Mouse (Mus musculus) brain, adult 2 months (tissue): Measurements from ENCODE around the gene Camp.
"Not testable (repeated sequence)": the region's sequence is repeated elsewhere in the genome, so short reads cannot be mapped to it uniquely, and the experiment has no call there.

ENCODE experiments used
- DNase-seq: peaks from one replicate; pipeline ENCODE4 v3.0.0; 2011; ENCODE audit warnings: low read depth, low spot score

Camp gene

DNA sequence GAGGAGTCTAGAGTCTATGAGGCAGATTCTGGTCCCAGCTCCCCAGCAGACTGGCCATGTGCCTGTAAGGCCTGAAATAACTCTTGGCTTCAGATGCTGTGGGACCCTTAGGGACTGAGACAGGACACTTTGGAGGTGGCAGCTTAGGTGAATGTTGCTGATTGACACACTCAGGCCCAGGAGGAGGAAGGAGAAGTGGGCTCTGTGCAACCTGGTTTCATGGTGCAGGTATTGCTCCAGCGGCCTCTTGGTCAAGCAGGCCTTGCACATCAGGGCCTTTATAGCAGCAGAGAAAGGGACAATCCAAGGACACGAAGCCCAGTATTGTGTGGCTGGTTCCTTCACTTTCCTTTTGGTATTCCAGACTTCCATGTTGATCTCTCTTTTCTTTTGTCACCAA is 4.9 kb upstream of the Camp start:
- no peak for DNase-seq

DNA sequence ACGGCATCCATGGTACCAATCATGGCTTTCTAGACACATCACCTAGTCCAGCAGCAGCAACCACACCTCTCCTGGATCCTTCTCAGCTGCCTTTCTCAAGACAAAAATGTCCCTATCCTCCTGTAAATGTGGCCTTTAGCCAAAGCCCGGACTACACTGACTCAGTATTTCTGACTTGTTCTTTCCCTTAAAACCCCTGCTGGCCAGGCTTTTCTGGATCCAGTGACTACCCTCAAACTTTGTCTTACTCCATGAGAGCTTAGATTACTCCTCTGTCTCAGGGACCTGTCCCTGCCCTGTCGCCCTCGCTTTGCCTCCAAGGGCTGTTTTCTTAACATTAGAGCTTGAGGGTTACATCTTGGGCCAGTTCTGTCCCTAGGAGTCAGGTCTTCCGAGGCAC is 682 bp upstream of the Camp start:
- DNase-seq: no peak

DNA sequence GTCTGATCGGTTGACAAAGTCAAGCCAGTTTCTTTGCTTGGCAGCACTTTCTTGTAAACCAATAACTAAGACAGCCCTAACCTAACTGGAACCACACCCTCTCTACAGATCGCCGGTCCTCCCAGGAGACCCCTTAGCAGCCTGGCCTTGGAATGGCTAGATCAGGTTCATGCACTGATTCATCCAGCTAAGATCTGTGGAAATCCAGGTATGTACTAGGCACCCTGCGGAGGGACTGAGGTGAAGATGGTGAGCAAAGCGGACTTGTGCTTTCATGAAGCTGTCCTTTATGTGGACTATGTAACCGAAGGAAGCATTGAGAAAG is 16.4 kb downstream of the Camp start:
- no peak for DNase-seq

DNA sequence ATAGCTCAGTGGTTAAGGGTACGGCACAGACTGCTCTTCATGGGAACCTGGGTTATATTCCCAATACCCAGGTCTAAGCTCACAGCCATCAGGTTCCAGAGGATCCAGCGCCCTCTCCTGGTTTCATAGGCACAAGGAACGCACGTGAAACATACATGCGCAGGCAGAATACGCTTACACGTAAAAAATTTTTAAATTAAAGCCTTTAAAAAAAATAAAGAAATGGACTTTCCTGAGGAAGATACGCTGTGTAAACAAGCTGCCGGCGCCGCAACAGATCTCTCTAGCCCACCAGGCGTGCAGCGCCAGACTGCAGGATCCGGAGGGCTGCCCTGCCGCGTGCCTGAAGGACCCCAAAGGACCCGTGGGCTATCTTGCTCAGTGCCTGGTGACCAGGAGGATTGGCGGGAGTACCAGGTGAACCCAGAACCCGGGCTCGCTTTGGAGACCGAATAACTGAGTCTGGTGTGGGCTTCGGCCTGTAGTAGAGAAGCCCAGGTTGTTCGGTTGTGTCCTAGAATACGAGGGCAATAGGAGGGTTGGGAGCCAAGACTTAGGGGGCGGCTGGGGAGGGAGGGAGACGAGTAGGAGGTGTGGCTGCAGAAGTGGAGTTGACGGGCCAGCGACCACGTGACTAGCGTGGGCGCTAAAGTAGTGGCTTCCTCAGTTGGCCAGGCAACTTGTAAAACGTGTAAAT is 16.9 kb downstream of the Camp start, which contains the start of gene Nme6:
Nme6 (plus strand) TSS at position 359 of the 697 bp plus-strand sequence.
- peak; percentile 94 for DNase-seq

DNA sequence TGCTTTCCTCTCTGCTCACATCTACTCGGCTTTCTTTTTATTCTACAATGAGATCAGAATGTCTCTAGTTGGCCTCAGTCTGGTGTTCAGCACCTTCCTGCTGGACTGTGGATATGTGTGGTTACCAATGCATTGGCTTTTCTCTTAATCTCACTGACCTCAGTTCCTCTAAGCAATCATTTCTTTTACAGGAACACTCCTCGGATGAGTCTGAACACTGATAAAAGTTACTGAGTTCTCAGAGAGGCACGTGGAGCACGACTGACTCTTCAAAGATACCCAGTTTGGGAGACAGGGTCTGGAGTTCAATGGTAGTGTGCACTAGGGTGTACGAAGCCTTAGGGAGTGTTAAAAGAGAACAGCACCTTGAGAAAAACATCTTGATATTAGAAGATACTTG is 23.2 kb downstream of the Camp start:
- DNase-seq: no peak

DNA sequence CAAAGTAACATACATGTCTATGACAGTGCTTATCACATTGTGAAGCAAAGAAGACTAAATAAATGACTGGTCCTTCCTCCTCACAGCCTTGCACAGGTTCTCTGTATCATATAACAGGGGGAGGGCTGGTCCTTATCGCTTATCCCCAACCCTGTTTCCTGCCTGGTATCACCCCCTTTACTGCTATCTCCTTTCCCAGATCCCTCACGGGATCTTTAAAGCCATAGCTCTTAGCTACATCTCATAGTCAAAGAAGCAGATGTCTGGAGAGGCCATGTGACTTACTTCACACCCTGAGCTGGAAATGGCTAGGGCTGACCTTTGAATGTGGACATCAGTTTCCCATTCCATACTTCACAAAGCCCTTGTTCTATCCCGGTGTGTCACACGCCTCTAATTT is 23.7 kb downstream of the Camp start:
- no peak for DNase-seq

DNA sequence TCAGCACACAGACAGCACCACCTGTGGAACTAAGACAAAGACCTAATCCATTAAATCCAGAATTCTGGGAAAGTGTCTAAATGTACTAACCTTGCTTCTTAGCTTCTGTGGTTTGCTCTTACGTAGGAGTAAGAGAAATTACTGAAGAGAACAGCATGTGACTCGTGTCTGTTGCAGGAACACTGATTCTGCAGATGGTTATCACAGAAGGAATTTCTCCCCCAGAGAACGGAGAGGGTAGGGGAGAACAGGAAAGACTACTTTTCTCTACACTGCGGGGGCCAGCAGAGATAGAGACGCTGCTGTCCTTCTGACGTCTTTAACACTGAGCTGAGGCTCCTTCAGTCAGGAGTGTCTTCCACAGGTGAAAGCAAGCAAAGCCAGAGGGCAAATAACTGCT is 33.1 kb downstream of the Camp start:
- DNase-seq: peak; percentile 71

DNA sequence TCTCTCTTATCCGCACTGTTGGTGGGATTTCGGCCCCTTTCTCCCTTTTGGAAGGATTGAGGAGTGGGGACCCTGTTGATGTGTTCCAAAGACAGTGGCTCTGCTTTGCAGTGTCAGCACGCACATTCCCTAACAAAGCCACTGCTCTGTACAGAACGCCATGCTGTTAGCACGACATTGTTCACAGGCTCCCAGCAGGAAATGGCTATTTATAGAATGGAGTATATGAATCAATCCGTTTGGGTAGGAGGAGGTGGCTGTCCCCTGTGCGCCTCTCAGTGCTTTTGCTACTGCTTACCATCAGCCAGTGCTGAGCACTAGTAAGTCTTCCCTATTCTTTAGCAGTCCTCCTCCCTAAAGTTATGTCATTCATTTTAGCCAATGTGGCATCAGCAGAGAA is 36.0 kb downstream of the Camp start:
- peak; percentile 77 for DNase-seq

DNA sequence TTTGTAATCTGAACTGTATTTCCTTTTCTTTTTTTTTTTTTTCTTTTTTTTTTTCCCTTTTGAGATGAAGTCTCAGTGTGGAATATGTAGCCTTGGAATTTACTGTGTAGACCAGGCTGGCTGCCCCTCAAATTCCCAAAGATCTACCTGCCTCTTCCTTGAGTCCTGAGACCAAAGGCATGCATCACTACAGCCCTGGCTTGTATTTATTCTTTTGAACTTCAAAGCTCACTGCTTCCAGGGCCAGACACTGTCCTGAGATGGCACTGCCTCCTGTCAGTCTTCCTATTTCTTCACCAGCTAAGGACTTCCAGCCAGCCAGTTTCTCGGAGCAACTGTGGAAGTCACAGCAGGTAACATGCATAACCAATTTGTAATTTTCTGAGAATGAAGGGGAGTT is 37.4 kb downstream of the Camp start, which contains the start of gene Spink8:
Spink8 (plus strand) TSS at position 301 of the 400 bp plus-strand sequence.
- no peak for DNase-seq

DNA sequence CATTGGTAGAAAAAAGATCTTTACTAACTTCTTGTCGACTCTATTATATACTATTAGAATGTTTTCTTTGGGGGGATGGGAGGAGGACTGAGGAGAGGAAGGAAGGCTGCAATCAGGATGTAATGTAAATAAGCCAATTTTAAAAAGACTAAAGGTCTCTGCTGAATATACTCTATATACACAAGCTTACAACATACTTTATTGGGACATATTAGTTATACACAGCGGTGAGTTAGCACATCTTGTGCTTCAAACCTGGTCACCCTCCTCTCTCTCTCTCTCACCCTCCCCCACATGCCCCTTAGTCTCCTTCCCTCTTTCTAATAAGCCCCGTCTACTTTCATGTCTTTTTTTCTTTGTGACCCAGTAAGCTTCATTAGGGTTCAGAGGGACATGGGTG is 41.5 kb downstream of the Camp start:
- DNase-seq: no peak

DNA sequence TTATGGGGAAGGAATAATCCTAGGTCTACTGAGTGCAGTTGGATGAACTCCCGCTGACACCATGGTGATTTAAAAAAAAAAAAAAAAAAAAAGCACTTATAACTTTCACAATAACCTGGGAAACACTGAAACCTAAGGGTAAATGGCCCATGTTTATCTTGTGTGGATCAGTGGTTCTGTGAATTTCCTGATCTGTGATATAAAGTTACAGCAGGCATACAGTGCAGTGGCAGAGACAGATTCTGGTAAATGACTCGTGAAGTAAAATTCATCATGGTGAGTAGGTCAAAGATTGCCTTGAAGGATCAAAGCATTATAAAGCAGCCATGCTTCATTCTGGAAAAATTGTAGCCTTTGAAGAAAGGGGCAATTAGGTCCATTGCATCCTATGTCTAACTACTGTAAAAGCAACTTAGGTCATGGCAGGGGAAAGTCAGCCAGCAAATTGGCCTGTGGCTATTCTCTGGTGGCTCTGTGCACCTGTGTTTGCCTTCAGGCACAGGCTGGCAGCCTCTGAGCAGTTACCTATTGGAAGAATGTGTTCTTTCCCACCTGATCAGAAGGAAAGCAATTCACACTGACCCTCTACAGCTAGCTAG is 42.6 kb downstream of the Camp start:
- DNase-seq: no peak

DNA sequence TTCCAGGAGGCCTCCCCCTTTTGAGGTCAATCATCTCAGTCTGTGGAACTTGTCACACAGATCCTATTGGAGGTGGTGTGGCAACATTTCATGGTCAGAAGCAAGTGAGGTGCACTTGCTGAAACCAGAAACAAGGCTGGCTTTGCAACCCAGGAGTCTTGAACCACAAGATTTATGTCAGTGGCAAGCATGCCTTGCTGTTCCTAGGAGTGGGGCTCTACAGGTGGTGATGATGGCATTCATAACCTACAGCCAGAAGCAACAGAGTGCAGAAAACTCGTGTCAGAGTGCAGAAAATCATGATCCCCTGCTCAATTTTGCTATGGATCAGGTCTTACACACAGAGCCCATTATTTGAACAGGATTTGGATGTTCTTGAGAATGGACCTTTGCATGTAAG is 43.2 kb downstream of the Camp start:
- DNase-seq: no peak

DNA sequence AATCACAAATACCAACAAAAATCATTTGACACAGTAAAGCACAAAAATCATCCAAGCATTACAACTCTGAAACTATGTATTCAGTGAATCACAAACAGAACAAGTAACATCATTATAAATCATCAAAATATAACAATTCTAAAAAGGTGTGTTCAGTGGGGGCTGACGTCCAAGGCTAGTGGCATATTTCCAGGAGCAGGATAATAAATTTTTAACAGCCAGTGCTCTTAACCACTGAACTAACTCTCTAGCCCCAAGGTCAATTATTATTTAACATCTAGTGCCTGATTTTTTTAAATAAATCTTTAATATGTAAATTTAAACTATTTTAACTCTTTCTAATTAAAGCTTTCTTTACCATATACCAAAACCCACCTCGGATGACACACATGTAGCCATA is 43.8 kb downstream of the Camp start:
- DNase-seq: not testable (repeated sequence)

DNA sequence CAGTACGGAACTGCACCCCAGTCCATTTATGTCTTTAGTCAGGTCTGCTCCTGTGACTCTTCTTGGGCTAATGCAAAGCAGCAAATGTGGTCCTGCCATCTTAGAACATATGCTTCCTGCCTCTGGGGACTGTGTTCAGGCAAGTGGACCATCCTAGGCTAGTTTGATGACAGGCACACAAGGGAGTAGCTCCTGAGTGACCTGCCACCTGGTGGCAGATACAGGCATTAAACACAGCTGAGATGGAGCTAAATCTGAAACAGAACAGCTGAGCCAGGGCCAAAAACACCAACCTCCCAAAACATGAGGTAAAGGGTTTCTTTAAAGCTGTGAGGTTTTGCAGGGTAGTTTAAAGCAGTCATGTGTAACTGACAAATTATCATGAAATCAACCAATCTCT is 51.4 kb downstream of the Camp start:
- DNase-seq: peak; percentile 20
